Mouse (Mus musculus) spleen, adult 2 months (tissue): ENCODE results near the gene Samd4.

ENCODE experiments used
- CTCF ChIP-seq: fragments of 200-500 bp; IDR thresholded peaks from 2 replicates; pipeline ENCODE4 v1.5.1; 2011; ENCODE audit warnings: mild to moderate bottlenecking, inconsistent platforms; ENCODE audit not compliant: insufficient read depth, insufficient read length, insufficient replicate concordance; ENCODE audit errors: extremely low read depth
- POLR2A ChIP-seq: fragments of 200-500 bp; IDR thresholded peaks from 2 replicates; pipeline ENCODE4 v1.6.1; 2011; ENCODE audit warnings: low read depth, low read length, inconsistent platforms

DNA sequence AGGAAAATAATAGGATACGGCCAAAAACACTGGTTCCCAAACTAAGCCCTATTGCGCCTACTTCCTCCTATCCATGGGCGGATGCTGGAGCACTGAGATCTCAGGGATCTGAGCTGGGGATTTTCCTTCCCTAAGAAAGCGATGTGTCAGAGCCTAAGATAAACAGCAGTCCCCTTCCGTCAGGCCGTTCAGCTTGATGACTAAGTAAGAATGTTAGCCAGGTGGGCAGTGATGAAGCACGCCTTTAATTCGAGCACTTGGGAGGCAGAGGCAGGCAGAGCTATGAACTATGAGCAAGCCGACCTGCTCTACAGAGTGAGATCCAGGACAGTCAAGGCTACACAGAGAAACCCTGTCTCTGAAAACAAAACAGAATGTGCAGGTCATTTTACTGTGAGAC, 140.9 kb downstream of the Samd4 start:
- TF ChIP-seq POLR2A = no peak
- no peak for TF ChIP-seq CTCF
